Mouse (Mus musculus) forebrain, embryonic 13.5 days (tissue): ENCODE data around the gene Ift46. TPM values are rescaled to one million over a fixed set of nuclear protein-coding genes. Genes with fewer than 3 reads are reported as not detected.
"Not testable (repeated sequence)": the region's sequence is repeated elsewhere in the genome, so short reads cannot be mapped to it uniquely, and the experiment has no call there.

ENCODE experiments used
- ATAC-seq: fragments of 200-750 bp; cut with Nextera tagmentation; 2 replicates; pipeline ENCODE4 v1.8.0; 2017
- H3K27ac ChIP-seq: fragments of 300-500 bp; sonication (generic); 2 replicates; pipeline ENCODE4 v1.5.1; 2015; ENCODE audit warnings: inconsistent platforms, mild to moderate bottlenecking, moderate library complexity
- H3K27me3 ChIP-seq: fragments of 300-500 bp; sonication (generic); 2 replicates; pipeline ENCODE4 v1.6.1; 2015; ENCODE audit warnings: mild to moderate bottlenecking, inconsistent platforms
- H3K36me3 ChIP-seq: fragments of 300-500 bp; sonication (generic); 2 replicates; pipeline ENCODE4 v1.6.1; 2015; ENCODE audit warnings: mild to moderate bottlenecking, inconsistent platforms; ENCODE audit not compliant: poor library complexity, severe bottlenecking
- H3K4me1 ChIP-seq: fragments of 300-500 bp; sonication (generic); 2 replicates; pipeline ENCODE4 v1.6.1; 2015; ENCODE audit warnings: inconsistent platforms
- H3K4me2 ChIP-seq: fragments of 300-500 bp; sonication (generic); 2 replicates; pipeline ENCODE4 v1.6.1; 2015; ENCODE audit warnings: inconsistent platforms, mild to moderate bottlenecking, moderate library complexity
- H3K4me3 ChIP-seq: fragments of 300-500 bp; sonication (generic); 2 replicates; pipeline ENCODE4 v1.5.1; 2015; ENCODE audit warnings: mild to moderate bottlenecking, inconsistent platforms
- H3K9ac ChIP-seq: fragments of 300-500 bp; sonication (generic); 2 replicates; pipeline ENCODE4 v1.6.1; 2015; ENCODE audit warnings: mild to moderate bottlenecking, inconsistent platforms
- H3K9me3 ChIP-seq: fragments of 300-500 bp; sonication (generic); replicated peaks from 2 replicates; pipeline ENCODE4 v1.6.1; 2016; ENCODE audit warnings: inconsistent platforms
- WGBS: fragments of 180-500 bp; shearing (Covaris S2); methylation state at CpG from one replicate; pipeline ENCODE4 v1.1.7; 2015; 5-methylcytosine and 5-hydroxymethylcytosine counted together
- polyA plus RNA-seq: library from polyadenylated mRNA; unstranded; fragments of >200 nt; fragmentation: Nextera tagmentation; extraction: Ambion mirVana; gene quantifications from 2 replicates; pipeline ENCODE4 v1.2.1, GENCODE M21; 2015

Ift46 gene
- polyA plus RNA-seq, 1 experiment from 2014 or later = 164 TPM

DNA sequence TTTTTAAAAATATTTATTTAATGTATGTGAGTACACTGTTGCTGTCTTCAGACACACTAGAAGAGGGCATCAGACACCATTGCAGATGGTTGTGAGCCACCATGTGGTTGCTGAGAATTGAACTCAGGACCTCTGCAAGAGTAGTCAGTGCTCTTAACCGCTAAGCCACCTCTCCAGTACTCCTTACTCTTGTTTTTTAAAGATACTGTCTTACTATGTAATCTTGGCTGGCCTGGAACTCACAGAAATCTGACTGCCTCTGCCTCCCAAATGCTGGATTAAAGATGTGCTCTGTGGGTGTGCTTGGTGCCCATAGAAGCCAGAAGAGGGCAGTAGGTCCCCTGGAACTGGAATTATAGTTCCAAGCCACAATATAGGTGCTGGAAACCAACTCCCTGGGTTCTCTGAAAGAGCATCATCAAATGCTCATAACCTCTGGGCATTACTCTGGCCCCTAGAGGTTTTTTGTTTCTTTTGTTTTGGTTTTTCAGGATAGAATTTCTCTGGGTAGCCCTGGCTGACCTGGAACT is 27.0 kb upstream of the Ift46 start:
- no peak overlapping the region for H3K4me2 ChIP-seq
- H3K27me3 ChIP-seq = no peaks in the 10 kb centered on the region
- ATAC-seq = no peak
- 0 out of 2 replicates have a peak, but pooled peaks cover 3% of the 10 kb centered on the region for H3K9me3 ChIP-seq
- no peak overlapping the region for H3K27ac ChIP-seq
- peaks cover 44% of the 10 kb centered on the region for H3K36me3 ChIP-seq
- no peak overlapping the region for H3K9ac ChIP-seq
- no peak overlapping the region for H3K4me3 ChIP-seq
- H3K4me1 ChIP-seq = no peaks in the 10 kb centered on the region
- WGBS = 78% methylated on average over 1 of the region's 1 CpGs

GRCm38 (mm10) chr9:44745371-44745770 is 22.3 kb upstream of the Ift46 start:
- Histone ChIP-seq H3K9ac (no peak overlapping the region), H3K27ac (no peak overlapping the region), H3K4me1 (no peaks in the 10 kb centered on the region), H3K4me3 (no peak overlapping the region), H3K27me3 (no peaks in the 10 kb centered on the region), H3K9me3 (no peaks in the 10 kb centered on the region), H3K4me2 (no peak overlapping the region), H3K36me3 (peaks cover 85% of the 10 kb centered on the region)
- WGBS = 93% methylated on average over 7 of the region's 7 CpGs
- ATAC-seq = no peak

- no peak for ATAC-seq
- no peak overlapping the region for H3K27ac ChIP-seq
- peaks cover 90% of the 10 kb centered on the region for H3K36me3 ChIP-seq
Observed at GRCm38 (mm10) chr9:44746666-44747065, 21.0 kb upstream of the Ift46 start.

GRCm38 (mm10) chr9:44747341-44747740 is 20.4 kb upstream of the Ift46 start:
- no peak overlapping the region for H3K4me3 ChIP-seq
- no peak overlapping the region for H3K9ac ChIP-seq
- no peak overlapping the region for H3K4me2 ChIP-seq
- H3K36me3 ChIP-seq = peaks cover 94% of the 10 kb centered on the region
- H3K4me1 ChIP-seq = no peaks in the 10 kb centered on the region
- H3K9me3 ChIP-seq = no peaks in the 10 kb centered on the region
- no peaks in the 10 kb centered on the region for H3K27me3 ChIP-seq
- H3K27ac ChIP-seq = no peak overlapping the region
- ATAC-seq = no peak
- WGBS = 91% methylated on average over 3 of the region's 3 CpGs

More at GRCm38 (mm10) chr9:44746666-44747065, 21.0 kb upstream of the Ift46 start:
- Histone ChIP-seq H3K4me3 (no peak overlapping the region), H3K9me3 (no peaks in the 10 kb centered on the region), H3K4me1 (no peaks in the 10 kb centered on the region), H3K4me2 (no peak overlapping the region), H3K27me3 (no peaks in the 10 kb centered on the region), H3K9ac (no peak overlapping the region)
- 97% methylated on average over 3 of the region's 3 CpGs for WGBS

DNA sequence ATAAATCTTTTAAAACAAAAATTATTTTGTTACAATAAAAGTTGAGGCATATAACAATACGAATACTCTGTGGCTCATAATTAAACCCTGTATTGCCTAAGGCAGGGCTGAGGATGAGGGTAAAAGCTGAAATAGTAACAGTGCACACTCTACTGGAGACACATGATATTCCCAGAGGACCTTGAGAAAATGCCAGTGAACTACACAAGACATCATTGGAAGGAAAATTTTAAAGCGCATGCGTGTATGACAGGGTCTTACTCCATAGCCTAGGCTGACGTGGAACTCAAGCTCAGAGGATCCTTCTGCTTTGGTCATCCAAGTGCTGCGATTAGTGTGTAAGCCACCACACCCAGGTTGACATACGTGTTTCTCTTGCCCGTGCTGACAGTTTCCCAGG is 19.2 kb upstream of the Ift46 start:
- ATAC-seq = no peak
- no peaks in the 10 kb centered on the region for H3K4me1 ChIP-seq
- no peak overlapping the region for H3K9ac ChIP-seq
- 95% methylated on average over 7 of the region's 7 CpGs for WGBS
- H3K27me3 ChIP-seq = no peaks in the 10 kb centered on the region
- no peak overlapping the region for H3K4me3 ChIP-seq
- no peak overlapping the region for H3K27ac ChIP-seq
- no peak overlapping the region for H3K4me2 ChIP-seq
- H3K36me3 ChIP-seq = peaks cover 93% of the 10 kb centered on the region
- H3K9me3 ChIP-seq = no peaks in the 10 kb centered on the region

- ATAC-seq = no peak
- 86% methylated on average over 2 of the region's 2 CpGs for WGBS
Observed at GRCm38 (mm10) chr9:44760873-44761272, 6.8 kb upstream of the Ift46 start.

DNA sequence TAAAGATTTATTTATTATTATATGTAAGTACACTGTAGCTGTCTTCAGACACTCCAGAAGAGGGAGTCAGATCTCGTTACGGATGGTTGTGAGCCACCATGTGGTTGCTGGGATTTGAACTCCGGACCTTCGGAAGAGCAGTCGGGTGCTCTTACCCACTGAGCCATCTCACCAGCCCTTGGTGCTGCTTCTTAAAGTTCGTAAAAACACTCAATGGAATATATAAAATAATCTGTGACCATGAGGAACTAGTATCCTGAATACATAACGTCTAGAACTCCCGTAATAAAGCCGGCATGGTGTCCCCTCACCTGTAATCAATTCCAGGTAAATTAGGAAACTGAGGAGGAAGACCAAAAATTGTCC is 304 bp downstream of the Ift46 start:
- H3K27me3 ChIP-seq, H3K9me3 ChIP-seq, ATAC-seq, H3K9ac ChIP-seq, H3K36me3 ChIP-seq: not testable (repeated sequence)
- Histone ChIP-seq H3K4me3 (peak overlapping the region; percentile 97), H3K27ac (peak overlapping the region; percentile 12), H3K4me1 (peaks cover 20% of the 10 kb centered on the region), H3K4me2 (peak overlapping the region; percentile 91)
- 43% methylated on average over 8 of the region's 9 CpGs for WGBS

More at GRCm38 (mm10) chr9:44760873-44761272, 6.8 kb upstream of the Ift46 start:
- Histone ChIP-seq H3K36me3 (peaks cover 24% of the 10 kb centered on the region), H3K27me3 (no peaks in the 10 kb centered on the region), H3K9ac (no peak overlapping the region), H3K4me2 (no peak overlapping the region), H3K9me3 (no peaks in the 10 kb centered on the region), H3K4me3 (no peak overlapping the region), H3K27ac (no peak overlapping the region), H3K4me1 (peaks cover 8% of the 10 kb centered on the region)

DNA sequence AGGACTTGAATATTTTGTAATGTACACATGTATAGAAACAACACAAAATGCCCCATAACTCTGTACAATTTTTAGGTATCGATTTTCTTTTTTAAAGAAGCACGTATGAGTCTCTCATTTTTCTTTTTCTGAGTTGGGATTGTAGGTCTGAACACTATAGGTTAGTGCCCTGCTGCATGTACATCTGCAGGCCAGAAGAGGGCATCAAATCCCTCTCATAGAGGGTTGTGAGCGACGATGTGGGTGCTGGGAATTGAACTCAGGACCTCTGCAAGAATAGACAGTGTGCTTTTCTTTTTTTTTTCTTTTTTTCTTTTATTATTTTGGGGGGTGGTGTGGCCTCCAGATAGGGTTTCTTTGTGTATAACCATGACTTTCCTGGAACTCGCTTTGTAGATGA is 3.7 kb downstream of the Ift46 start:
- Histone ChIP-seq H3K27me3 (no peaks in the 10 kb centered on the region), H3K4me3 (no peak overlapping the region), H3K4me2 (no peak overlapping the region), H3K9ac (no peak overlapping the region), H3K4me1 (peaks cover 15% of the 10 kb centered on the region), H3K27ac (no peak overlapping the region), H3K9me3 (0 out of 2 replicates have a peak, but pooled peaks cover 3% of the 10 kb centered on the region), H3K36me3 (peaks cover 16% of the 10 kb centered on the region)
- no peak for ATAC-seq
- WGBS = 93% methylated on average over 5 of the region's 5 CpGs

GRCm38 (mm10) chr9:44772392-44772749 is 4.7 kb downstream of the Ift46 start:
- no peak for ATAC-seq
- peaks cover 19% of the 10 kb centered on the region for H3K36me3 ChIP-seq
- H3K9me3 ChIP-seq = 0 out of 2 replicates have a peak, but pooled peaks cover 3% of the 10 kb centered on the region
- H3K4me3 ChIP-seq = peak overlapping the region; percentile 81; the same call in 1 of the 2 replicates
- WGBS = 28% methylated on average over 5 of the region's 5 CpGs
- H3K27ac ChIP-seq = 0 out of 2 replicates have a peak overlapping the region, but pooled peaks have one; percentile 82
- peaks cover 8% of the 10 kb centered on the region for H3K4me1 ChIP-seq
- no peaks in the 10 kb centered on the region for H3K27me3 ChIP-seq
- no peak overlapping the region for H3K9ac ChIP-seq
- H3K4me2 ChIP-seq = peak overlapping the region; percentile 87; the same call in 1 of the 2 replicates

- Histone ChIP-seq H3K36me3 (peaks cover 19% of the 10 kb centered on the region), H3K9ac (peak overlapping the region; percentile 93), H3K4me3 (peak overlapping the region; percentile 81), H3K27me3 (no peaks in the 10 kb centered on the region), H3K9me3 (0 out of 2 replicates have a peak, but pooled peaks cover 3% of the 10 kb centered on the region), H3K4me1 (peaks cover 8% of the 10 kb centered on the region), H3K27ac (peak overlapping the region; percentile 82), H3K4me2 (peak overlapping the region; percentile 87)
- peak; percentile 99 for ATAC-seq
- WGBS = under 1% methylated on average over 41 of the region's 41 CpGs
Observed at GRCm38 (mm10) chr9:44772750-44773651, 5.3 kb downstream of the Ift46 start.

DNA sequence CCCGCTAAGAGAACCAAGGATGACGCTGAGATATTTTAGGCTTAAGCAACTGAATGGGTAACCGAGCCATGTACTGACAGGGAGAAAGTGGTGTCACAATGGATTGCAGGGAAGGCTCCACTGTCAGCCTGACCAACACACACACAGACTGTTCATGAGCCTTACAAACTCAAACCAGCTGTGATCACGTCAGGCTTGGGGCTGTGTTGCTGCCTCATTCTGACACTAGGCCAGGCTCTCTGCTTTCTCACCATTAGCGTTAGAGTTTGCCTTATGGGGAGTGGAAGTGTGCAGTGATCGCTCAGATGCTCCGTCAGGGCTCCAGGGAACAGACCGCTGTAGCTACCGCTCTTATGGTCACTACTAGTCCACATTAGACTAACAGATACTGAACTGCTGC is 25.1 kb downstream of the Ift46 start:
- 83% methylated on average over 9 of the region's 9 CpGs for WGBS
- Histone ChIP-seq H3K9me3 (no peaks in the 10 kb centered on the region), H3K36me3 (peaks cover 50% of the 10 kb centered on the region), H3K4me3 (no peak overlapping the region), H3K9ac (no peak overlapping the region), H3K27me3 (peaks cover 1% of the 10 kb centered on the region; the same call in 1 of the 2 replicates), H3K27ac (no peak overlapping the region), H3K4me1 (no peaks in the 10 kb centered on the region), H3K4me2 (no peak overlapping the region)
- ATAC-seq = no peak

DNA sequence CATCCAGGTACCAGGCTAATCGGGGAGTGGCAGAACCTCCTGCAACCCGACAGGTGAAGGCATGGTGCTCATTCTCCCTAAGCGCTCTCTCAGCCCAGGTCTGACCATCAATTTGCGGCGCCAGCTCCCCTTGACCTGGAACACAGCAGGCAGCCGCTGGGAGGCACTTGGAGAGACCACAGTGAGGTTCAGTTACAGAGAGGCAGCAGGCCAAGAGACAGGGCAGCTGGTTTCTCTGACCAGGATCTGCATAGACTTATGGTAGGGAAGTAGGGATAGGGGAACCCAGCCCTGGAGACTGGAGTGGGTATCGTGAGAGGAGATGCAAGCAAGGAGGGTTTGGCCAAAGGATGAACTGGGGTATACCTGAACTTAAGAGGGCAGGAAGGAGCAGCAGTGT is 30.6 kb downstream of the Ift46 start:
- ATAC-seq = no peak
- WGBS = 48% methylated on average over 7 of the region's 7 CpGs
- Histone ChIP-seq H3K4me1 (peaks cover 17% of the 10 kb centered on the region), H3K4me3 (peak overlapping the region; percentile 64), H3K9ac (peak overlapping the region; percentile 76; the same call in 1 of the 2 replicates), H3K9me3 (no peaks in the 10 kb centered on the region), H3K36me3 (0 out of 2 replicates have a peak, but pooled peaks cover 2% of the 10 kb centered on the region), H3K4me2 (peak overlapping the region; percentile 98), H3K27me3 (peaks cover 24% of the 10 kb centered on the region), H3K27ac (no peak overlapping the region)
